Mouse (Mus musculus) heart, postnatal 0 days (tissue): ENCODE measurements at regions not wholly inside any gene's neighbourhood (a gene's known extent, or its start where the extent isn't known, plus 50 kb on each side); places are given as distances from the start of the nearest gene placed in this dataset.

ENCODE experiments used
- CTCF ChIP-seq: IDR thresholded peaks from 2 replicates; pipeline ENCODE4 v1.5.1; 2016; ENCODE audit warnings: antibody characterized with exemption, control low read depth, low read depth
- EP300 ChIP-seq: IDR thresholded peaks from 2 replicates; pipeline ENCODE4 v1.6.1; 2016; ENCODE audit warnings: antibody characterized with exemption, low read depth

DNA sequence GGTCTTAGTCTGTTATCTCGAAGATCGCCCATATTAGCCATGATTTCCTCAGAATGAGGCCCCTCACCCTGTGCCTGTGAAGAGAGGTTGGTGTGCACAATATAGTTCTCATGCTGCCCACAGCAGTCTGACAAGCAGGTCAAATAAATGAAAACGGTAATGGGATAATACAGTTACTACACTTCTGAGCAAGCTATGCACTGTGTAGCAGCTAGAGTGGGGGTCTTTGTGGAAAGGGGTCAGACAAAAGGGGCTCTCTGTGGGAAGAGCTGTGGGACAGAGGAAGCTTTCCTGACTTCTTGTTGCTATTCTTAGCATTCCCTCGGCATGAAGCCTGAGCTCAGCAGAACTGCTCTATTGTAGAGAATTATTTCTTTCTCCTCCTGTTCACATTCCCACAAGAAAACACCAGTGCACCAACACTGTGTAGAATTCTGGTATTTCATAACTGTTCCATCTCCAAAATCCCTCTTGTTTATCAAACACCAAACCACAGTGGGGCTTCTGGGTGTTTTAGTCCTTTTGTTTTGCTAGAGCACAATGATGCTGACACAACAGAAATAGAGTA lies 187.9 kb downstream of the Fsip2 start:
- no peak for TF ChIP-seq EP300
- no peak for TF ChIP-seq CTCF
